ENCODE assay signal across 27 mouse cellular contexts in the genomic region with DNA sequence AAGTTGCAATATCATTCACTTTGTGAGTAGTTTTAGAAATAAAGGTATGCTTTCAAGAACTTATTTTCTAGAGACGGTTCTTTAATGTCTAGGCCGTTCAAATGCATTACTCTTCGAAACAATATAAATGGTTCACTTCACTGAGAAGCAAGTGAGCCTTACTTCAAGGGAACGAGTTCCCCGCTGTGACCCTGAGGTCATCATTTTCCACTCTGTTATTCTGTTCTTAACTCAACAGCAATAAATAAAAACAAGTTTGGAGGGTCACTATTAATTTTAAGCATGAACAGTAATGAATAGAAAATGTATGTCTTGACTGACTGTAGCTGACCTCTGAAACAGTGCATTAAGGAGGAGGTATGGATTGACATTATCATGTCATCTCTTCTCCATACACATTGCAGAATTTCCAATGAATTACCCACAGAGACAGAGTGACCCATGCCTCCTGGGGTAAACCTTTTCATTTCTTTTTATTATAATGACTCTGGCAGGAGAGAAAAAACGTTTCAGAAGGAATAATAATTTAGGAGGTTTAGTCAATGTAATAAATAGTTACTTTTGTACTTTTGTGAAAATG.
A peak's percentile ranks its signal among the peaks of the same experiment; 100 is the strongest.
DNase-seq lines count a peak whose midpoint lies in the region; ATAC-seq and TF ChIP-seq lines count a peak whose summit lies in the region.
"Had no signal": no experiment of that assay in that cellular context is flagged by ENCODE, and none has a peak within 500 bp of the region (broad histone marks: within the 10 kb centered on the region; RNA-seq: fewer than 3 reads in every experiment).

No protein-coding gene starts in this region.

- H3K9me3 ChIP-seq in heart, embryonic 12.5 days (replicated peaks) = no peaks in the 10 kb centered on the region
- H3K9me3 ChIP-seq: embryonic facial prominence, embryonic 10.5 days; embryonic facial prominence, embryonic 13.5 days; forebrain, embryonic 13.5 days; heart, embryonic 13.5 days had no signal

- no peak for TF ChIP-seq CTCF in layer of hippocampus, adult 2 months (conservative IDR thresholded peaks at IDR 0.05)

- no peaks in the 10 kb centered on the region for H3K4me1 ChIP-seq in heart, embryonic 12.5 days (replicated peaks)
- H3K4me1 ChIP-seq: embryonic facial prominence, embryonic 10.5 days; embryonic facial prominence, embryonic 13.5 days; forebrain, embryonic 13.5 days; heart, embryonic 13.5 days had no signal

- H3K9ac ChIP-seq in heart, embryonic 12.5 days = no peak overlapping the region
- H3K9ac ChIP-seq: embryonic facial prominence, embryonic 13.5 days; forebrain, embryonic 13.5 days; forebrain, postnatal 0 days; heart, embryonic 13.5 days; hindbrain, embryonic 14.5 days had no signal

- no peak overlapping the region for H3K4me3 ChIP-seq in heart, embryonic 12.5 days
- no peak overlapping the region for H3K4me3 ChIP-seq in layer of hippocampus, adult 2 months
- H3K4me3 ChIP-seq: embryonic facial prominence, embryonic 10.5 days; embryonic facial prominence, embryonic 13.5 days; erythroblast, embryonic 14.5 days; forebrain, embryonic 13.5 days; heart, embryonic 13.5 days had no signal

- DNase-seq in embryo, embryonic 10 days (ENCODE audit: low spot score) = peak; percentile 43
- DNase-seq in embryo, embryonic 9.5 days (ENCODE audit: extremely low spot score) = no peak
- DNase-seq in kidney, postnatal 10 days = peak; percentile 8
- no peak for DNase-seq in kidney, postnatal 14 days
- DNase-seq in embryo, embryonic 11 days = peak; percentile 34
- peak; percentile 61 for DNase-seq in mesoderm, embryonic 11.5 days (ENCODE audit: low read depth, low spot score)
- DNase-seq in layer of hippocampus, adult 2 months (ENCODE audit: low spot score in 2 of 2) = no peak
- DNase-seq: adrenal gland, adult 8-10 months; adrenal gland, postnatal 25 days; cerebellum, adult 18-20 months; cerebellum, adult 9-10 months; cerebellum, postnatal 14 days; forebrain, postnatal 0 days; gastrocnemius, postnatal 25 days; heart, adult 18-20 months; heart, postnatal 14 days had no signal

- H3K27me3 ChIP-seq in heart, embryonic 12.5 days (replicated peaks) = no peaks in the 10 kb centered on the region
- H3K27me3 ChIP-seq: embryonic facial prominence, embryonic 13.5 days; forebrain, embryonic 13.5 days; heart, embryonic 13.5 days had no signal

- no peak overlapping the region for H3K27ac ChIP-seq in heart, embryonic 12.5 days (ENCODE audit: poor library complexity, severe bottlenecking)
- no peak overlapping the region for H3K27ac ChIP-seq in layer of hippocampus, adult 2 months
- H3K27ac ChIP-seq: embryonic facial prominence, embryonic 10.5 days; embryonic facial prominence, embryonic 13.5 days; forebrain, embryonic 13.5 days; heart, embryonic 13.5 days; hindbrain, embryonic 14.5 days; hindbrain, postnatal 0 days had no signal

- no peak overlapping the region for H3K4me2 ChIP-seq in heart, embryonic 12.5 days
- H3K4me2 ChIP-seq: embryonic facial prominence, embryonic 13.5 days; forebrain, embryonic 13.5 days; heart, embryonic 13.5 days; hindbrain, embryonic 14.5 days had no signal

- ATAC-seq in heart, embryonic 12.5 days (ENCODE audit: insufficient number of reproducible peaks, low FRiP score) = no peak
- ATAC-seq: activated CD4-positive, CD25-positive, alpha-beta regulatory T cell, adult 4 months; forebrain, embryonic 13.5 days; forebrain, postnatal 0 days; hindbrain, postnatal 0 days; inflammation-experienced regulatory T-cells, adult 6 months; intestine, embryonic 16.5 days had no signal

- no peaks in the 10 kb centered on the region for H3K36me3 ChIP-seq in heart, embryonic 12.5 days
- H3K36me3 ChIP-seq: embryonic facial prominence, embryonic 10.5 days; embryonic facial prominence, embryonic 13.5 days; heart, embryonic 13.5 days had no signal

- WGBS in heart, embryonic 12.5 days = 79% methylated on average over 6 of the region's 6 CpGs

Comparison
In these comparisons a context has a peak if more than half of its experiments do, and no peak if none do; other contexts are left out.
1. DNase-seq: peak in embryo, embryonic 10 days (single experiment), kidney, postnatal 10 days (single experiment), embryo, embryonic 11 days (single experiment) and mesoderm, embryonic 11.5 days (single experiment); none in embryo, embryonic 9.5 days (single experiment), kidney, postnatal 14 days (single experiment) and layer of hippocampus, adult 2 months (0 of 2).